Mouse (Mus musculus): ENCODE measurements around the gene Map3k13.

Gene Map3k13

DNA sequence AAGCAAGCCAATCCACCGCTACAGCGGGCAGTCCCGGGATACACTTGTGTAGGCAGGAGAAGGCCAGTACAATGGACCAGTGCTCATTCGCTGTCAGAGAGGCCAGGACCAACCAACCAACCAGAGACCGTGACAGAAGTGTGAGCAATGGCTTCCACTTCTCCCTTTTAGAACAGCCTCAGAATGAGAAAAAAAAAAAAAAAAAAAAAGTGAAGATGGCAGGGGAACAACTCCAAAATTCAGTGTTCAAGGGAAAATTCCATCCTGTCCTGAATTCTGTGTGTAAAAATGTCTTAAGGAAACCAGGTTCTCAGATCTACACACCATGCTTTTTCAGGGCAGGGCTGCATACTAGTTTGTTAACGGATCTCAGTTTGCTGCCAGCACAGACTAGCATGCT lies 43.5 kb downstream of the Map3k13 start:
- in situ Hi-C loops (cut with MboI; ENCODE audit: unreplicated experiment in 2 of 2): loop anchor here (5.0 to 25.0 kb wide), 6 partner anchors 167 to 975 kb away; partner anchors contain the start of genes Crygs (in 1 of the 2) and Senp2 (in 1 of the 2)

GRCm38 (mm10) chr16:21845800-21846671 lies 51.9 kb downstream of the Map3k13 start:
- in situ Hi-C loops (cut with MboI; ENCODE audit: unreplicated experiment in 2 of 2): loop anchor here (25.0 kb wide), 2 partner anchors 716 to 966 kb away; partner anchors contain the start of gene Crygs (in 1 of the 2)

DNA sequence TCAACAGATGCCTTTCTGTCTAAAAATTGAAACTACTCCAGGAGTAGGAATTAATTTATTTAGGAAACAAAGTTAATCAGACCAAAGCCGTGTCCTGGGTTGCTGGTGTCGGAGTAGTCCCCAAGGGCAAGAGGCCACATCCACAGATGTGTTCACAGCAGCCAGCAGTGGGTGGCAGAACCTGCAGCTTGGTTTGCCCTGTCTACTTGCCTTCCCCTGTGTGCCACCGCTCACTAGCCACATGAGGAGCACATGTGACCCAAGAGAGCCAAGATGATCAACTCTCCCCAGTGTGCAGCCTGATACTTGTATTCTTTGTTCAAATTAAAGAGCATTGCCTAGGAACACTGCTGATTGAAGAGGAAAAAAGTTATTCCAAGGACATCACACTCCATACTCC lies 54.3 kb downstream of the Map3k13 start:
- in situ Hi-C loops (cut with MboI; ENCODE audit: unreplicated experiment in 2 of 2): loop anchor here (25.0 kb wide), 2 partner anchors 714 to 964 kb away; partner anchors contain the start of gene Crygs (in 1 of the 2)

GRCm38 (mm10) chr16:21848847-21849246 lies 54.7 kb downstream of the Map3k13 start:
- in situ Hi-C loops (cut with MboI; ENCODE audit: unreplicated experiment in 2 of 2): loop anchor here (25.0 kb wide), 2 partner anchors 713 to 963 kb away; partner anchors contain the start of gene Crygs (in 1 of the 2)

DNA sequence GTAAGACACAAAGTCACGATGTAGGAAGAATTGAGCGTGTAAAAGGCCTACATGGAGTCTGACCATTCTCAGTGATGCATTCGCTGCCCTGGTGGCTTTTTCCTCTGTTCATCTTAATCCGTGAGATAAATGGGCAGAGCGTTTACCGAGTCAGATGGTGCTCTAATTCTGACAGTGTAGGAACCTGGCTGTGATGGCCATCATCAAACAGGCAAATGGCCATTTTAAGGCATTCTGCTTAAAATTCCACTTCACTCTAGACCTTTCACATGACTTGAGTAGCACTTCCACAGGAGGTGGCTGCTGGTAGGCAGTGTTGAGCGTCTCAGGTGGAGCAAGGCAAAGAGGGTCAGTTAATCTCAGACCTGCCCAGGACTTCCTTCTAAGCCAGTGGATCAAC lies 58.2 kb downstream of the Map3k13 start:
- in situ Hi-C loops (cut with MboI; ENCODE audit: unreplicated experiment in 2 of 2): no loop called here

GRCm38 (mm10) chr16:21853446-21853941 lies 59.3 kb downstream of the Map3k13 start:
- in situ Hi-C loops (cut with MboI; ENCODE audit: unreplicated experiment in 2 of 2): no loop called here

DNA sequence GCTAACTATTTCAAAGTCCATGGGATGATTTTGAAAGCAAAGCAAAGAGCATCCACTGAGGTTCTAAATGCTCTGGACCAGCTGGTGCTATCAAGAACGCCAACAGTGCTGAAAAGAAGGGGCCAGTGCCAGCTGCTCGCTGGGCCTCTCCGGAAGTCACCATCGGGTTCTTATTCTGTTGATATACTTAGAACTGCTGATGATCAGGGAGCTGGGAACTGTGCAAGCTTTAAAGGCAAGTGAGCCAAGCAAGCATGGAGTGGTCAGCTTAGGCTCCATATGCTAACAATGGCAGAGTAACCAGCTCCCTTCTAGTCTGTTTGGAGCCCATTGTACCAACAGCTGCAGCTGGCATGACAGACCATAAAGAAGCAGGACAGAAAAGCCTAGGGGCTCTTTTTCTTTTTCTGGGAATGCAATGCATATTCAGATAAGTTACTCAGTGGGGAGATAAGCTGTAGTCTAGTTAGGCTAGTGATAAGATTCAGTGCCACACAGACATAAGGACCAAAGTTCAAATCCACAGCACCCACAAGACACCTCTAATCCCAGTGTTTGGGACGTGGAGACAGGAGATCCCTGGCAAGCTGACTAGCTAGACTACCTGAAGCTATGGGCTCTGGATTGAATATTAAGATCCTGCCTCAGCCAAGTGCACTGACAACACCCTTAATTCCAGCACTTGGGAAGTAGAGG lies 60.6 kb downstream of the Map3k13 start:
- in situ Hi-C loops (cut with MboI; ENCODE audit: unreplicated experiment in 2 of 2): no loop called here

- in situ Hi-C loops (cut with MboI; ENCODE audit: unreplicated experiment in 2 of 2): no loop called here
These were observed 62.0 kb downstream of the Map3k13 start for GRCm38 (mm10) chr16:21856134-21856533.

- in situ Hi-C loops (cut with MboI; ENCODE audit: unreplicated experiment in 2 of 2): no loop called here
These were observed 63.0 kb downstream of the Map3k13 start for GRCm38 (mm10) chr16:21857126-21857644.

- in situ Hi-C loops (cut with MboI; ENCODE audit: unreplicated experiment in 2 of 2): no loop called here
These were observed 64.0 kb downstream of the Map3k13 start for GRCm38 (mm10) chr16:21858163-21858562.

DNA sequence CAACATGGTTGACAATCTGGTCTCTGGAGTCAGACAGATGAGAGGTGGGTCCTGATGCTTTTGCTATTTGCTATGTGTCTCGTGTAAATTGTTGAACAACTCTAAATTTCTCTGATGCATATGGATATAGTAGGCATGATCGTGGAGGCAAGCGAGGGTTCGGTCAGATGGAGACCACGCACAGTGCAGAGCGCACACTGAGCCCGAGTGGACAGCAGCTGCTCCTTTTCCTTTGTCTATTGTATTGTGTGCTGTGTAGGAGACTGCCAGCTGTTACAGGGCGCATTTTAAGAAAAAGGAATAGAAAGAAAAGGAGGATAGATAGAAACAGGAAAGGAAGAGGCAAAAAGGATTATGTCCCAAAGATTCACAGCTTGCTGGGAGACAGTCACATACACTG lies 64.7 kb downstream of the Map3k13 start:
- in situ Hi-C loops (cut with MboI; ENCODE audit: unreplicated experiment in 2 of 2): no loop called here

DNA sequence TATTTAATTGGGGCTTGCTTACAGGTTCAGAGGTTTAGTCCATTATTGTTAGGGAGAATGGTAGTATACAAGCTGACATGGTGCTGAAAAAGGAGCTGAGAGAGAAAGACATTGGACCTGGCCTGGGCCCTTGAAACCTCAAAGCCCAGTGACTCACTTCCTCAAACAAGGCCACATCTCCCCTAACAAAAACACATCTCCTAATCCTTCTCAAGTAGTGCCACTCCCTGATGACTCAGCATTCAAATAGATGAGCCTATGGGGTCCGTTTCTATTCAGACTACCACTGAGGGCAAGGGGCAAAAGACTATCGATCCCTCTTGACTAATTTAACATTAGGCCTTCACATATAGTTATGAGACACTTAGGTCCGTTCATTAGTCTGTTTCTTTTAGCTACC lies 68.3 kb downstream of the Map3k13 start:
- in situ Hi-C loops (cut with MboI; ENCODE audit: unreplicated experiment in 2 of 2): no loop called here

GRCm38 (mm10) chr16:21865250-21865982 lies 71.3 kb downstream of the Map3k13 start:
- in situ Hi-C loops (cut with MboI; ENCODE audit: unreplicated experiment in 2 of 2): no loop called here

DNA sequence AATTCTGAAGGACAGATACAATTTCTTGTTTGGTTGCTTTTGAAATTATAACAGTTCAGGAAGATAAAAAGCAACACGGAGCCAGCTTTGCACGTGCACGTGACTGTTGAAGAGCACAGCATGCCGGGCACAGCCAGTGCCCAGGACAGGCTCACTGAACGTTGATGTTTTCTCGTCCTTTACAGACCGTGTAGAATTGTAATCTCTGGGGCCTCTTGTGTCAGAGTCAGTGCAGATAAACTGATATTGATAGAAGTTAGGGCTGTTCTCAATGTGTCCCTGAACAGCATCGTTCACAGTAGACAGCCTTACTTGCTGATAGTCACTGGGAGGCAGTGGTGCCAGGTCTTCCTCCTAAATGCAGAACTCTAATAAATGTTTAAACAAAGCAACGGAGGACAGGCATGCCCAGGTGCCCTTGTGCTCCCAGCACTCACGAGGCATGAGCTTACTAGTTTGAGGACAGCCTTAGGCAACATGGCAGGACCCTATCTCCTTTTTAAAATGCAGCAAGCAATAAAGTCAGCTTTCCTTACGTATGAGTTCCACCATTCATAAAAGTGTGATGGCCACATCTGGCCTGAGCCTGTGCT lies 71.9 kb downstream of the Map3k13 start:
- in situ Hi-C loops (cut with MboI; ENCODE audit: unreplicated experiment in 2 of 2): no loop called here

DNA sequence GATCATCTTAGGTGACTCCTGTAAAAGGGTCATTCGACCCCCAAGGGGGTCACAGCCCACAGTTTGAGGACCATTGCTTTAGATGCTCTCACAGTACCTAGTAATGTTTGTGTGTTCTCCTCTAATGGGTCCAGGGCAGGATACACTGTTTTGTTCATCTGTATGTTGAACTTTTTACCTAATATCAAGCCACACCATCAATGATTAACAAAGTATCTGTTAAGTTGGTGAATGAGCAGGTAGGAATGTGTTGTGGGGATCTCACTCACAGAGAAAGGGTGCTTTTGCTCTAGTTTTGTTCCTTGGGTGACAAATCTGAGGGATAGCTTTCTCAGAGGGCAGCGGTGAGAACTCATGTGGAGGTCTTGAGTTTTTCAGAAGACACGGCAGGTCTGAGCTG lies 73.6 kb downstream of the Map3k13 start:
- in situ Hi-C loops (cut with MboI; ENCODE audit: unreplicated experiment in 2 of 2): no loop called here

DNA sequence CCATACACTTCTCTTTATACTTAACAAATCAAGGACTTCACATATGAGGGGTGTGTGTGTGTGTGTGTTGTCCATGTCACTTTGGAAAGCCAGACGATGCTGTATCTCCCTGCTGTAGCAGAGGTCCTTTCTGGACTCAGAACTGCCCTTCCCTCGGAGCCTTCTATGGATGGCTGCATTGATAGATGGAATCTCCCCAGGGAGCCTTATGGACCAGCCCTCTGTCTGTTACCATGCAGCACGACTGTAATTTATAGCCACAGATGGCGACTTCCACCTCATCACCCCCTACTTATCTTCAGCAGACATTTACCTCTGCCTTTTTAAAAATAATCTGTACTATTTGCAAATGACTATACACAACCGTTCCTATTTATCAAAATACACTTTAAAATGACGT lies 74.5 kb downstream of the Map3k13 start:
- in situ Hi-C loops (cut with MboI; ENCODE audit: unreplicated experiment in 2 of 2): no loop called here

DNA sequence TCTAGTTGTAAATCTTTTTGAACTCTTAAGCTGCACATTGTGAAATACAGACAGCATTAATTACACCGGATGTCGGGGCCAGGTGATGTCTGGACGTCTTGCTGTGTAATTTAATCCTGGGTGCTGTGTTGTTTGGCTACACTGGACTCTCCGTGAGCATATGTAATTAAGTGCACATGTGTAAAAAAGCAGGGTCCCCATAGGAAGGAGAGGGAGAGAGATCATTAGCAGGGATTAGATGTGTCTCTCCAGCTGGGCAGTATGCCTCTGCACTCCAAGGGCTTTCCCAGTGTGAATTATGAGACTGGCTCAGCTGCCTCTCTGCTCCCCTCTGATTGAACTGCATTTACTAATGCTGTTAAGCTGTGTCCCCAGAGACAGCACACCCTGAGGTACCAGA lies 75.7 kb downstream of the Map3k13 start:
- in situ Hi-C loops (cut with MboI; ENCODE audit: unreplicated experiment in 2 of 2): no loop called here

- in situ Hi-C loops (cut with MboI; ENCODE audit: unreplicated experiment in 2 of 2): no loop called here
These were observed 83.6 kb downstream of the Map3k13 start for GRCm38 (mm10) chr16:21877735-21878134.

GRCm38 (mm10) chr16:21878834-21879233 lies 84.7 kb downstream of the Map3k13 start:
- in situ Hi-C loops (cut with MboI; ENCODE audit: unreplicated experiment in 2 of 2): no loop called here

GRCm38 (mm10) chr16:21881181-21881580 lies 87.0 kb downstream of the Map3k13 start:
- in situ Hi-C loops (cut with MboI; ENCODE audit: unreplicated experiment in 2 of 2): no loop called here

Measured in v-Abl transformed pro-B cells (cell line).